Mouse (Mus musculus) thymus, adult 2 months (tissue): ENCODE results near the gene Lgr4. TPM values are rescaled to one million over a fixed set of nuclear protein-coding genes. Genes with fewer than 3 reads are reported as not detected.

Source experiments
- DNase-seq: peaks from one replicate; pipeline ENCODE4 v3.0.0; 2021
- H3K27ac ChIP-seq: fragments of 200-500 bp; 2 replicates; pipeline ENCODE4 v1.5.1; 2012; ENCODE audit warnings: low read length, control low read depth; ENCODE audit not compliant: control insufficient read depth, insufficient read depth
- H3K27me3 ChIP-seq: fragments of 200-500 bp; 2 replicates; pipeline ENCODE4 v1.6.1; 2012; ENCODE audit warnings: mild to moderate bottlenecking, low read length, moderate library complexity, mixed read lengths; ENCODE audit not compliant: control insufficient read depth, insufficient read depth
- H3K36me3 ChIP-seq: fragments of 200-500 bp; 2 replicates; pipeline ENCODE4 v1.6.1; 2012; ENCODE audit warnings: mild to moderate bottlenecking, low read length, moderate library complexity; ENCODE audit not compliant: control insufficient read depth, insufficient read depth
- H3K4me1 ChIP-seq: fragments of 200-500 bp; replicated peaks from 2 replicates; pipeline ENCODE4 v1.6.1; 2012; ENCODE audit warnings: low read length; ENCODE audit not compliant: control insufficient read depth, insufficient read depth
- H3K4me3 ChIP-seq: fragments of 200-500 bp; 2 replicates; pipeline ENCODE4 v1.5.1; 2012; ENCODE audit warnings: mild to moderate bottlenecking, low read length, control low read depth, moderate library complexity; ENCODE audit not compliant: control insufficient read depth, insufficient read depth
- CTCF ChIP-seq: fragments of 200-500 bp; IDR thresholded peaks from 2 replicates; pipeline ENCODE4 v1.5.1; 2012; ENCODE audit warnings: mild to moderate bottlenecking, control low read depth, low read length, moderate library complexity, borderline replicate concordance; ENCODE audit not compliant: control insufficient read depth, poor library complexity, insufficient read depth; ENCODE audit errors: extremely low read depth
- POLR2A ChIP-seq: fragments of 200-500 bp; IDR thresholded peaks from 2 replicates; pipeline ENCODE4 v1.6.1; 2012; ENCODE audit warnings: mild to moderate bottlenecking, low read length, control low read depth, moderate library complexity; ENCODE audit not compliant: control insufficient read depth, poor library complexity, insufficient read depth; ENCODE audit errors: extremely low read depth
- WGBS: fragments of 180-500 bp; shearing (Covaris S2); methylation state at CpG from one replicate; pipeline ENCODE4 v1.1.7; 2018; 5-methylcytosine and 5-hydroxymethylcytosine counted together
- polyA plus RNA-seq: library from polyadenylated mRNA; depleted of rRNA; stranded (reverse); fragments of >200 nt; gene quantifications from 2 replicates; pipeline ENCODE4 v1.2.3, GENCODE M21; 2012

Lgr4 gene
- polyA plus RNA-seq, 1 experiment = 7.2 TPM

GRCm38 (mm10) chr2:109959407-109960075, 42.1 kb downstream of the Lgr4 start:
- WGBS = 87% methylated on average over 11 of the region's 11 CpGs
- Histone ChIP-seq H3K36me3 (no peaks in the 10 kb centered on the region), H3K27ac (no peak overlapping the region), H3K27me3 (no peaks in the 10 kb centered on the region), H3K4me3 (no peak overlapping the region), H3K4me1 (no peaks in the 10 kb centered on the region)
- no peak for DNase-seq
- TF ChIP-seq POLR2A (no peak), CTCF (no peak)

GRCm38 (mm10) chr2:109960246-109960645, 42.8 kb downstream of the Lgr4 start:
- no peak overlapping the region for H3K4me3 ChIP-seq
- 93% methylated on average over 3 of the region's 3 CpGs for WGBS
- DNase-seq = no peak
- no peaks in the 10 kb centered on the region for H3K27me3 ChIP-seq
- TF ChIP-seq POLR2A (no peak), CTCF (no peak)
- no peak overlapping the region for H3K27ac ChIP-seq
- no peaks in the 10 kb centered on the region for H3K36me3 ChIP-seq
- no peaks in the 10 kb centered on the region for H3K4me1 ChIP-seq

DNA sequence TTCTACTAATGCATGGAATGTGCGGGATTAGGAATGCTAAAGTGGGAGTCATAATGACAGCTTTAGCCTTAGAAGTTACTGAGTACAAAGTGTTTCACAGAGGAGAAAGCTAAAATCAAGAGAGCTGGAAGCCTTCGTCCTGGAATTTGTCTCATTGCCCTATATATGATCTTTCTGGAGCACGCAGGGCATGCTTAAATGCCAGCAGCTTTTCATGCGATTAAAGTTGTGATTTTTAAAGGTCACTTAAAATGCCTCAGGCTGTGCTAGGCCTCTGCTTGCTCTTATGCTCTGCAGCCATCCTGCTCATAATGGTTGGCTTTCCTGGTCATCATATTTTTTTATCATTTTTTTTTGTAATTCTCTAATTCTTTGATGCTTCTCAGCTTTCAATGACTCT, 43.7 kb downstream of the Lgr4 start:
- no peak overlapping the region for H3K4me3 ChIP-seq
- no peak for DNase-seq
- no peak overlapping the region for H3K27ac ChIP-seq
- H3K27me3 ChIP-seq = no peaks in the 10 kb centered on the region
- TF ChIP-seq CTCF = no peak
- no peak for TF ChIP-seq POLR2A
- no peaks in the 10 kb centered on the region for H3K36me3 ChIP-seq
- no peaks in the 10 kb centered on the region for H3K4me1 ChIP-seq
- WGBS = 93% methylated on average over 4 of the region's 4 CpGs

DNA sequence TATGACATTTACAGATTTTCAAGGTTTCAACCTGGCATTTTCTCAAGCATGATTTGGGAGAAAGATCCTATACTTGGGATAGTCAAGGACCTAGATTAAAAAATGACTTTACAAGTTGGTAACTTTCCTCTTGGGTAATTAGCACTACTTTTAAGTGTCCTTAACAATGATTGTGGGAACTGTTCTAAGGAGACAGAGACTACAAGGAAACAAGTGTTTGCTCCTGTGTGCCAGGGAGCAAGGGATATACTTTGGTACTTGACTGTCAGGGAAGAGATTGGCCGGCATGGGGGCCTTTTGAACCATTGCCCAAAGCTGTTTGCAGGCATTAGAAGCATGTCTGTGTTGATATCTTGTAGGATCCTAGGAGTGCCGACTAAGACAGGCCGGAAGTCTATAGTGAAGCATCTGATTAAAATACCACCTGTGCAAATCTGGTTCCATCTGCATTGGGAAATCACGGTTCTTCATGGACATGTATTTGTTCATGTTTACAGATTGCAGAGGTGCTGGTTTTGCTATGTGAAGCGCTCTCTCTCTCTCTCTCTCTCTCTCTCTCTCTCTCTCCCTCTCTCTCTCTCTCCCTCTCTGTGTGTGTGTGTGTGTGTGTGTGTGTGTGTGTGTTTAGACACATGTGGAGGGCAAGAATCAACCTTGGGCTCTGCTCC, 46.3 kb downstream of the Lgr4 start:
- WGBS = 96% methylated on average over 5 of the region's 5 CpGs
- no peaks in the 10 kb centered on the region for H3K27me3 ChIP-seq
- TF ChIP-seq POLR2A = no peak
- H3K27ac ChIP-seq = no peak overlapping the region
- no peaks in the 10 kb centered on the region for H3K4me1 ChIP-seq
- H3K4me3 ChIP-seq = no peak overlapping the region
- no peaks in the 10 kb centered on the region for H3K36me3 ChIP-seq
- DNase-seq = no peak

DNA sequence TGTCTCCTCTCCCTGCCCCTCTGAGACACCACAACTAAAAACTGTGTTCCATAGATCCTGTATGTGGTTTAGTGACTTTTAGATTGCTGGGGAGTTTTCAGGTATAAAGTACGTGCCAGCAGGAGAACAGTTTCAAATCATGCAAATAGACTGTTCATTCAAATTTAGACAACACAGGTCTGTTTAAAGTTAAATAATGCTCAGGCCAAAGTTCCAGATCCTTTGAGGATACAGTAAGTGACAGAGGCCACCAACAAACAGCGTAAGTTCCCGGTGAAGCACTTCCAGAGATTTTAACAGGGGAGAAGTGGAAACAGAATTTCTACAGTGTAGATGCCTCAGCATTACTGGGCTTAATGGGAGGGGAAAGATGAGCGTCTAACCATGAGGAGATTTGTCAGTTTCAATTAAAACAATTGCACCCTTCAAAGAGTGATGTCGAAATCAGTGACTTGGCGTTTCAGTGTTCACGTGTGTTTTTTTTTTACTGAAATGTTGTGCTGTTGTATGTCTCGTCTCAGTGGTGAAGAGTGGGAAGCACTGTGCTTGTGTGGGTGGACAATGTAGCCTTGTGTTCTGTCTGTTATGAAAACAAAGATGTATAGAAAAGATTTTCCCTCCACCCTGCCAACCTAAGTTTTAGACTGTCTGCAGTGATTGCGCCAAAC, 48.4 kb downstream of the Lgr4 start:
- no peak for DNase-seq
- Histone ChIP-seq H3K4me1 (no peaks in the 10 kb centered on the region), H3K27me3 (no peaks in the 10 kb centered on the region), H3K27ac (no peak overlapping the region), H3K4me3 (no peak overlapping the region), H3K36me3 (no peaks in the 10 kb centered on the region)
- 94% methylated on average over 9 of the region's 9 CpGs for WGBS
- TF ChIP-seq POLR2A = no peak
- no peak for TF ChIP-seq CTCF

DNA sequence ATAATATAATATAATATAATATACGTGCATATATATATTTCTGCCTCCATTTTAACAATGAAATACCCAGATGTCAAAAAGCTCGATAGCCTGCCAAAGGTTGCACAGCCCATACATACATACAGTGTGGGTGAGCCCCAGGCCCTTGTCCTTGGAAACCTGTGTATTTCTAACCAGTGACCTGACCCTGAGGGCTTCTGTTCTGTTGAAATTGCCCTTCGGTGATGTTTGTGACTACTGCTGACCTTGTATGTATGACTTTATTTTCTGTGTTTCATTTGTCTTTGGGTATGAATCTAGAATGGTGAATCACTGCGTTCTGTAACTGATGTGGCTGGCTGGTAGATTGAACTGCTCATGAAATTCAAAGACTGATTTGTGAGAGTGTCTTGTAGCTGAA, 49.4 kb downstream of the Lgr4 start:
- no peak for DNase-seq
- Histone ChIP-seq H3K4me1 (no peaks in the 10 kb centered on the region), H3K27ac (no peak overlapping the region), H3K4me3 (no peak overlapping the region), H3K27me3 (no peaks in the 10 kb centered on the region), H3K36me3 (no peaks in the 10 kb centered on the region)
- TF ChIP-seq CTCF (no peak), POLR2A (no peak)
- 94% methylated on average over 4 of the region's 4 CpGs for WGBS
